Mouse (Mus musculus) leukemia stem cell, adult 10-12 weeks (primary cell): ENCODE results near the gene Nup107. TPM values are rescaled to one million over a fixed set of nuclear protein-coding genes. Genes with fewer than 3 reads are reported as not detected.

ENCODE experiments used
- polyA plus RNA-seq: library from polyadenylated mRNA; stranded (reverse); fragments of >175 nt; gene quantifications from 2 replicates; pipeline ENCODE4 v1.2.3, GENCODE M21; 2012; ENCODE audit warnings: low replicate concordance

Gene Nup107
- 18.7 and 26.6 TPM in 2 replicates for polyA plus RNA-seq

DNA sequence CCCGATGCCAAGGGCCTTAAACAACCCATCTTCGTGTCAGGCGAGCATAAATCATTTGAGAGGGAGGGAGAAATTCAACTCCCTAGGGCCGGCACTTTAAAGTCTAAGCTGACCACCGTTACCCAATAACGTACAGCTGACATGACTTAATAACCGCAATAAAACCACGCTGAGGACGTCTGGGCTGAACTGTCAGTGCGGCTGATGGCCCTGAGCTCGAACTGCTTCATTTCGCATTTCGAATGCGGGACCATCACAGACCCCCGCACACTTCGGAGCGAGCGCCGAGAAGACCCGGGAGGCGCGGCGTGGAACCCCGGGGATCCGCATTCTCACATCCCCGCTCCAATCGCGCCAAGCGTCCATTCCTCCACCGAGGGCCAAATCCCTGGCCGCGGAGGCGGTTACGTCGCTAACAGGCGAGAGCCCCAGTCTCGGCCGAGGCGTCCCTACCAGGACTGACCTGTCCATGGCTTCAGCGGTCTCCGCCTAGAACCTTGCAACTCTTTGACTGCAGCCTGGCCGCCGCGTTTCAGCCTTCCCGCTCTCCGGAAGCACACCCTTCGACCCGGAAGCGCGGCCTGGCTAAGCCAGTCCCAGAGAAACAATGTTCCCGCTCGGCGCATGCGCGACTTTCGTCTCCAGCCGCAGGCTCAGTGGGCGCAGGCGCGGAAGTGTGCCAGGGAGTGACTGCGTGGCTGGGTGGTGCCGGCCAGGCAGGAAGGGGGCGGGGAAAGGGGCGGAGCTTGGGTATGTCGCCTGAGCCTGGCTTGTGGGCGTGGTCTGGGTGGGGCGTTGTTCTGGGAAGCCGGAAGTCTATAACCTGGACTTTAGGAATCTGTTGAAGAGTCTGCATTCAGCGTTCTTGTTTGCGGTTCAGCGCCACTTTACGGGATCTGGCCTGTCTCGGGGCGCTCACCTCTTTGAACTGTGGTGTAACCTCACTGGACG is at the start of gene Nup107:
Gene Nup107 (minus strand): TSS at position 565 of the 951 bp plus-strand sequence.

GRCm38 (mm10) chr10:117746297-117746883 is 46.1 kb downstream of the Nup107 start, which contains the start of gene Slc35e3:
Gene Slc35e3 (minus strand): TSS chr10:117746365.

GRCm38 (mm10) chr10:117710604-117711141 is 81.8 kb downstream of the Nup107 start, which contains the start of gene Mdm2:
Gene Mdm2 (minus strand): TSS chr10:117710758.

Other genes with a start within 250 kb of the Nup107 start
- 0.29 and 0.43 TPM in 2 replicates for gene Cpm, start 163.2 kb downstream of the Nup107 start, polyA plus RNA-seq
- gene Mdm2, start 81.9 kb downstream of the Nup107 start, polyA plus RNA-seq = 30.1 and 42.0 TPM in 2 replicates
- 1.0 and 2.4 TPM in 2 replicates for gene Slc35e3, start 46.3 kb downstream of the Nup107 start, polyA plus RNA-seq
- 20.6 and 23.1 TPM in 2 replicates for gene Rap1b, start 53.3 kb upstream of the Nup107 start, polyA plus RNA-seq